Mouse (Mus musculus): ENCODE data around the gene Ppp2r5a. TPM values are rescaled to one million over a fixed set of nuclear protein-coding genes. Genes with fewer than 3 reads are reported as not detected.
"Not testable (repeated sequence)": the region's sequence is repeated elsewhere in the genome, so short reads cannot be mapped to it uniquely, and the experiment has no call there.

Gene Ppp2r5a
- total RNA-seq (2021): 10 to 100 TPM; 89.1 to 94.5 TPM

DNA sequence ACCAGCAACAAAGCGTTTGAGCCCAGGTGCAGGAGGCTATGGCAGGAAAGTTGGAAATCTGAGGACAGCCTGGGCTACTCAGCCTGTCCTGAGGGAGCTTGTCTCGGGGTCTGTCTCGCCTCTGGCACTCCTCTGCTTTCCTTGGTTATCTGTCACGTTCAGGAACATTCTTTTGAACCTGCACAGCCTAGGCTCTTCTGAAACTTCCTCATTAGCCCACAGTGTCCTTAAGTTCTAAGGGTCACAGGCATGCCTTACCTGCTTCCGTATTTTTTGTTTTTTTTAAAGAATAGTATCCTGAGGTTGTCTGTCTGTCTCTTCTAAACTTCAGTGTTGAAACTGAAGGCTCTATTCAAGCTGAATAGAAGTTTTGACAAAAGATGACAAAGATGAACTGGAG, at the start of gene Ppp2r5a:
Gene Ppp2r5a, minus strand, starts transcription at position 199 of the 400 bp plus-strand sequence.
- intact Hi-C loops (cut with DNase I): no loop called here
- DNase-seq (ENCODE audit: low spot score in 2 of 2): no peak

DNA sequence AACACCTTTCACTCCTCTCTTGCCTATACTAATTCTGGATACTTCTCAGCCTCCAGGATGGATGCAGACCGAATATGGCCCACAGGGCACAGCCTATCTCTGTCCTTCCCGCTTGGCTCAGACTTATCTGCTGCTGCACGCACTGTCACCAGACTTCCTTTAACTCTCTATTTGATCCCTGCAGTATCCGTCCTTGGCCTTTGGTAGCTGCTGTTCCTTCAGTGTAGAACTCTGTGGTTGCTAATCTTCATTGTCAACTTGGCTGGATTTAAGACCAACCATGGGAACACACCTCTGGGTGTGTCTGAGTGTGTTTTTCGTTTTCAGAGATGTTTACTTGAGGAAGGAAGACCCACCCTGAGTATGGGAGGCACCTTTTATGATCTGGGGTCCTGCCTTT, 47.5 kb upstream of the Ppp2r5a start:
- no peak for DNase-seq (ENCODE audit: low spot score in 2 of 2)
- intact Hi-C loops (cut with DNase I): no loop called here

DNA sequence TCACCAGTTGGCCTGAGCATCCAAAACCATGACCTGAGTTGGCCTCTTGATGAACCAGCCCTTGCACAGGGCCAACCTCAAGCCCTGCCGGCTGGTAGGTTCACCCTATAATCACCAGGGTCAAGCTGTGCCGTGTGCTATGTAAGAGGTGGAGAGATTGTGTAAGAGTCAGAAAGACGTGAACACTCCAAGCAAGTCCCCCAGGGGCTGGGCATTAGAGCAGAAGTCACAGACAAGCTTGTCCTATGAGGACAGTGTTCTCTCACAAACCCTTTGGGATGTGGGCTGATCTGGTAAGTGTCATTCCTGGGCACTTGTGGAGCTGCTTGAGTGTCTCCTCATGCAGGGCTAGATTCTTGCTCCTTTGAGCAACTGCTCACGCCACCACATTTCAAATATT, 46.5 kb upstream of the Ppp2r5a start:
- no peak for DNase-seq (ENCODE audit: low spot score in 2 of 2)
- intact Hi-C loops (cut with DNase I): no loop called here

DNA sequence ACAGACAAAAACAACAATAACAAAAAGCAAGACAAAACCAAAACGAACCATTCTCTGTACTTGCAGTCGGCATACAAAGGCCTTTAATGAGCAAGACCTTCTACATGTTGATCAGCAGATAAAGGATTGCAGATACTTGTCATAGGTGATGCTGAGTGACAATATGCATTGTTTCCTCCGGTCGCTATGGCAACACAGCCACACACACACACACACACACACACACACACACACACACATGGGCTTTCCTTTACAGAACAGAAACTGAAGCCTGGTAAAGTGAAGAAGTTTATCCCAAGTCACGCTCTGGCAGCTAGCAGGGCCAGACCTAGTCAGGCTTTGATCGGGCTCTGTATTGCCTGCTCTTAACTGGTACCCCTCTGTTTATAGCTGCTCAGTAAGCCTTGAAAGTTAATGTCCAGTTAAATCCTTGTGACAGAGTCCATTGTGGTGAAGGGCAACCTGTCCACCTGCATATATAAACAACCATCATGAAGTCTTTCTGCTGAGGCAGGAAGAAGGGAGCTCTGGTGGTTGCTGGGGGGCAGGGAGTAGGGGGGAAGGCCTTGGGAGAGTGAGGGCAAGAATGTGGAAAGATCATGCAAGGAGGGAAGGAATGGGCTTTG, 44.4 kb upstream of the Ppp2r5a start:
- intact Hi-C loops (cut with DNase I): no loop called here

DNA sequence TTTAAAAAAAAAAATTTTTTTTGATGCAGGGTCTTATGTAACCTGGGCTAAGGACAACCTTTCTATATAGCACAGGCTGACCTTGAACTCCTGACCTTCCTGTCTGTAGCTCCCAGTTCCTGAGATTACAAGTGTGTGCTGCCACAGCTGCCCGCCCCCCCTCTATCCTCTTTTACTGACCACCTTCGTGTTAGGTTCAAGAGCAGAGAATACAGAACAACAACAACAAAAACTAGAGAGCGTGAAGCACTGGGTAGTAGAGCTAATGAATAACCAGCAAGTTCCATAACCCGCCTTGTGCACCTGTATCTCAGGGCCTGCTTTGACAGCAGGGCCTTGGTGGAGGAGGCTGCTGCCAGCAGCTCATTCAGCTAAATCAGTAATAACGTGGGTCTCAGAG, 43.2 kb upstream of the Ppp2r5a start:
- intact Hi-C loops (cut with DNase I): no loop called here
- no peak for DNase-seq (ENCODE audit: low spot score in 2 of 2)

More for the DNA sequence above, 44.4 kb upstream of the Ppp2r5a start:
- no peak for DNase-seq (ENCODE audit: low spot score in 2 of 2)

DNA sequence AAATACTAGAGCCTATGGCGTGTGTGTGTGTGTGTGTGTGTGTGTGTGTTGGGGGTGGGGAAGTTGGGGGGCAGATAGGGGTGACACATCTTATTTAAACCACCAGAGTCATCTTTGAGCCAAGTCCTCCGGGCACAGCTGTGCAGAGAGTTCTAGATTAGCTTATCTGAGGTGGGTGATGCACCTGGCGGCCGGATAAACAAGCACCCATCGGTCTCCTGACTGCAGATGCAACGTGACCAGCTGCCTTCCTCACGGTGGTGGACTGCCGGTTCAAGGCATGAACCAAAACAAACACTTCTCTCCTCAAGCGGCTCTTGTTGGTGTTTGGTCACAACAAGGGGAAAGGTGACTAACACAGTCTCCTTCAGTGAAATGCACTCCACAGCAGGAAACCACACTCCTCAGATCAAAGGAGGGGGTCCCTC, 42.8 kb upstream of the Ppp2r5a start:
- intact Hi-C loops (cut with DNase I): no loop called here
- no peak for DNase-seq (ENCODE audit: low spot score in 2 of 2)

DNA sequence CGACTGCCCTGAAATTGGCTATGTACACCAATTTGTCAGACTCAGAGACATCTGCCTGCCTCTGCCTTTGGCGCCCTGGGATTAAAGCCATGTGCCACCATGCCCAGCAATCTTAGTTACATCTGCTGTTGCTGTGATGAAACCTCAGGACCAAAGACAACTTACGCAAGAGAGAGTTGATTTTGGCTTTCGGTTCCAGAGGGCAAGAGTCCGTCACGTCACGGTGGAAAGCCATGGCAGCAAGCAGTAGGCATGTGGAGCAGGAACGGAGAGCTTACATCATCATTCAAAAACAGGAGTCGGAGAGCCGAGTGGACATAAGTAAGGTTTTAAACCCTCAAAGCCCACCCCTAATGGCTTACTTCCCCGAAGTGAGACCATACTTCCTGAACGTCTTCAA, 42.3 kb upstream of the Ppp2r5a start:
- intact Hi-C loops (cut with DNase I): no loop called here
- DNase-seq (ENCODE audit: low spot score in 2 of 2): no peak

DNA sequence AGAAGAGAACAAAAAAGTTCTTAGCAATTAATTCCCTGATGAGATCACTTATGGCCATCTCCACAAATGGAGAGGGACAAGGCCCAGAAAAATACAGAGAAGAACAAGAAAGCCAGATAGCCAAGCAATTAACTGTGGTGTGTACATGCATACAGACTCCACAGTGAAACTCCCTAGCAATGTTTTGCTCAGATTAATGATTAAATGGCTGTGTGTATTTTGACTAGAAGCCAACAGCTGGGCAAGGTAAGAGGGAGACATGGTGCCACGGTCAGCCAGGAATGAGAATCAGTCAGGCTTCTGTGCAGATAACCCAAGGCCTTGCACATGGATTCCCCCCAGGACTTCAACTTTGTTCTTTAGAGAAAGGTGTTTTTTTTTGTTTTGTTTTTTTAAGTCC, 41.4 kb upstream of the Ppp2r5a start:
- DNase-seq (ENCODE audit: low spot score in 2 of 2): no peak
- intact Hi-C loops (cut with DNase I): no loop called here

DNA sequence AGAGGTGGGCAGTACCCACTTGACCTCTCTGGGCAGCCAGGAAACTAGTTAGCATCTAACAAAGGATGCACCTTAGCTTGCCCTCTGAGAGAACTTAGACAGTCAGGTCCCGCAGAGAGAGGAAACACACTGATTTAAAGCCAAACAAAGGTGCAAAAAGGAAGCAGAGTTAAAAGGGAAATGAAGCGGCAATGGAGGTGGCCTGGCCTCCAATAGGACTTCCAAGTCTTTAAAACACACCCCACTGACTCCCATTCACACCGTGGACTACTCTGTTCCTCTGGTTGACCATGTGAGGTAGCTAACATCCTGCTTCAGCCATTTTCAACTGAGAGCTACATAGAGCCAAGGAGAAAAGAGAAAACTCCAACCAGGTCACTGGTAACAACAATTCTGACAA, 35.9 kb upstream of the Ppp2r5a start:
- intact Hi-C loops (cut with DNase I): no loop called here
- DNase-seq (ENCODE audit: low spot score in 2 of 2): no peak

DNA sequence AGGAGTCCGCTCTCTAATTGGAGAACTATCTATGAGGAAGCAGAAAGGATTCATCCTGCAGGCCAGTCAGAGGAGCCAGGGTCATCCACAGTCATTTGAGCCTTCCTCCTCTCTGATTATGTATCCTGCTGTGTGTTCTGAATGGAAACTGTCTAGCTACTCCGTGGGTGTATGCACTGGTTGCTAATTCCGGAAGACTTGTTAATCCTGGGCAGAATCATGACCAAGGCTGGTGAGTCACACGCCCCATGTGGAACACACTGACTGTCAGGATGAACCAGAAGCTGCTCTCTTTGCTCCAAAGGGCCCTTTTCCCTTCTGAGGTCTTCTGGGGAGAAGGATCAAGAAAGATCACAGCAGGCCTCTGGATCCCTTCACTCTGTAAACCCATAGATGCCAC, 35.5 kb upstream of the Ppp2r5a start:
- intact Hi-C loops (cut with DNase I): no loop called here
- DNase-seq (ENCODE audit: low spot score in 2 of 2): peak in 1 of 2 experiments; percentile 72

DNA sequence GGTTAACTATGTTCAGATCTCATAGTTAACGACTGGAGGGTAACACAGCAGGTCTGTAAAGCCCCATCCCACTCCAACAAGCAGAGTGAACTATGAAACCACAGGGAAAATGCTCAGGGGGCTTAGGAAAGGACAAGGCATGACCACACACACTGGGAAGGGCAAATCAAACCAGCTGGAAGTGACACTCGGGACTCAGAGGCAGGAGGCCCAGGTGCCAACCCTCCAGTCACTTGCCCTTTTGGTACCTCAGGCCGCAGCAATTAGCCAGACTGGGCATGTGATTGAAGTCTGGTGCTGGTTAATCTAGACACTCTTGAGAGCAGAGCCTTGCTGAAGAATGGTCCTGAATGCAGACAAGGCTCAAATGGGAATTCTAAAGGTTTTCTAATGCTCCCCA, 33.6 kb upstream of the Ppp2r5a start:
- intact Hi-C loops (cut with DNase I): no loop called here
- no peak for DNase-seq (ENCODE audit: low spot score in 2 of 2)

DNA sequence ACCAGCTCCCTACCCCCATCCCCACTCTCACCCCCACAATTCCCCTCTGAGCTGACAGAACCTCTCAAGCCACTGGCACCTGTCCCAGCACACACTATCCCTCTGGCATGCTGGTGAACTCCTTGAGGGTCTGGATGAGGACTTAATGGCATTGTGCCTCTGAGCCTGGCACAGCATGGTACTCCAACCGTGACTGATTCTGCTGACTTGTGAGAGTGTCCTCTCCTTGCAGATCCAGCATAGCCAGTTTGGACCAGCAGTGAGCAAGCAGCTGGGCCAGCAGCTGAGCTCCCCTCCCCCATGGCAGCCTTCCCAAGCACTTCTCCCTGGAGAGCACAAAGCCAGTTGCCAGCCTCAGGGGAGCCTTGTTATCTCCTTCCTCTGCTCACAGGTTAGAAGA, 32.3 kb upstream of the Ppp2r5a start:
- DNase-seq (ENCODE audit: low spot score in 2 of 2): peak; percentile 30 to 67
- intact Hi-C loops (cut with DNase I): no loop called here

DNA sequence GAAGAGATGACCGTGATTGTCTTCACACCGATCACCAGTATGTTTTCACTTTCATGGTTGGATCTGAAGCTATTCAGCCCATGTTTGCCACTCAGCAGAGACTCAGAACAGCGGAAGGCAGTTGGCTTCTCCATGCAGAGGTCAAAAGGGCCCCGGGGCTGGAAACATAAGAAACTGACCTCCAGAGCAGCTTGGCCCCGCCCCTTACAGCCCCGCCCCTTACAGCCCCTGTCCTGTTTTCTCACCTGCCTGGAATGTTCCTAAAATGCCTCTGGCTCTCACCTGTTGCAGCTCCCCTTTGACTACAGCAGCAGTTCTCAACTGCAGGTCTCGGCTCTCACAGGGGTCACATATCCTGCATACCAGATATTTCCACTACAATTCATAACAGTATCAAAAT, 29.5 kb upstream of the Ppp2r5a start:
- intact Hi-C loops (cut with DNase I): no loop called here

DNA sequence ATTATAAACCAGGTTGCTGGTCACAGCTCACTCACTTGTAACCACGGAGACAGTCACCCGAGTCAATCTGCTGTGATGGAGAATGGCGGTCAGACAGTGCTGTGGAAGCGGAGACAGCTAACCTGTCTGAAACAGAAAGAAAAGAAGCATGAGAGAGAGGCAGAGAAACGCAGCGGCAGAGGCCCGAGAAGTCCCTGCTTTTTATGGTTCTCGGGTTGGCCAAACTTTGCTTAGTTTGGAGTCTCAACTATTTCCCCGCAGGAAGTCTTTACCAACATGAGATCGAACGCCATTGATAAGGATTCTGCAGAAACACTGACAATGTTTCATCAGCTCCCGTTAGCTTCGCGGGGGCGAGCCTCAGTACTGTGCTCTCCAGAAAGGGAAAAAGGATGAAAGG, 29.0 kb upstream of the Ppp2r5a start:
- DNase-seq (ENCODE audit: low spot score in 2 of 2): no peak
- intact Hi-C loops (cut with DNase I): no loop called here

More for the DNA sequence above, 29.5 kb upstream of the Ppp2r5a start:
- DNase-seq (ENCODE audit: low spot score in 2 of 2): no peak

DNA sequence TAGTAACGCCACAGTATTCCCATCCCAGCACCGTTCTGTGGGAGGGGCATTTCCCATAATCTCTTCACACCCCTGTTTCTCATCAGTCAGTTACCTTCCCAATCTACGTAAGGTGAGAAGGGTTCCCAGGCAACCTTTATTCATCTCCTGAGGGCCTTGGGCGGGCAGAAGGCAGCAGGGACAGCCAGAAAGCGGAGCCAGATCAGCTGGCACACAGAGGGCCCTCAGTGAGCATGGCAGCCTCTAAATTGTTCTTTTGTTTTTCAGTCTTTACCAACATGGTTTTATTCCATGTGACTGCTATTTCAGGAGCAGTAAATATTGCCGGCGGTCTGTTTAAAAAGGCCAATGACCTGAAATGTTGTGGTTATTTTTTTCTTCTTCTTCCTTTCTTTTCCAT, 27.0 kb upstream of the Ppp2r5a start:
- DNase-seq (ENCODE audit: low spot score in 2 of 2): no peak
- intact Hi-C loops (cut with DNase I): no loop called here

DNA sequence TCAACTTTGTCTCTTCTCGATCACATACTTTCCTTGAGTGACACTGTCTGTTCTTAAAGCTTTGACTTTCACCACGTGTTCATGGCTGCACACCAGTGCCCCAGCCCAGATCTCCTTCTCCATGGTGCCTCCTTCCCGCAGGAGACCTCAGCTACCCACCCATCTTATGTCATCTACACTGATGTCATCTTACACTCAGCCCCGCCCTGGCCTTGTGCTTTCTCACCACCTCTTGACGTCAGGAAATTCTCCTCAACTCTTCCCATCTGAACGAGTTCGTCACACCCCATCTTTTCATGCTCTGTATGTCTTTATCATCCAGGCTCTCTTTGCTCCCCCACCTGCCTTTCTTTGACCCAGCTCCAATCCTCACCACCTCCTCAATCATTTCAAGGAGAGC, 22.8 kb upstream of the Ppp2r5a start:
- intact Hi-C loops (cut with DNase I): no loop called here
- DNase-seq (ENCODE audit: low spot score in 2 of 2): no peak

DNA sequence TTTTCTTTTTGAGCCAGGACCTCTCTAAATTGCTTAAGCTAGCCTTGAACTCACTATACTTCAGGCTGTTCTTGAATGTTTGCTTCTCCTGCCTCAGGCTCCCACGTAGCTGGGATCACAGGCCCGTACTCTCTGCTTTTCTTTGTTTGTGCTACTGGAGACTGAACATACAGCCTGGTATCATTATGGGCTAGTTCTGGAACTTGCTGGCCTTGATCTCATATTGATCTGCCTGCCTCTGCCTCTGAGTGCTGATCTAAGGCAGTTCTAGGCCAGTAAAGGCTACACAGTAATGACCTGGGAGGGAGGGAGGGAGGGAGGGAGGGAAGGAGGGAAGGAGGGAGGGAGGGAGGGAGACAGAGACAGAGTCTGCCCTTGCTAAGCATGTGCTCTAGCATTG, 20.1 kb upstream of the Ppp2r5a start:
- intact Hi-C loops (cut with DNase I): no loop called here
- DNase-seq (ENCODE audit: low spot score in 2 of 2): no peak

DNA sequence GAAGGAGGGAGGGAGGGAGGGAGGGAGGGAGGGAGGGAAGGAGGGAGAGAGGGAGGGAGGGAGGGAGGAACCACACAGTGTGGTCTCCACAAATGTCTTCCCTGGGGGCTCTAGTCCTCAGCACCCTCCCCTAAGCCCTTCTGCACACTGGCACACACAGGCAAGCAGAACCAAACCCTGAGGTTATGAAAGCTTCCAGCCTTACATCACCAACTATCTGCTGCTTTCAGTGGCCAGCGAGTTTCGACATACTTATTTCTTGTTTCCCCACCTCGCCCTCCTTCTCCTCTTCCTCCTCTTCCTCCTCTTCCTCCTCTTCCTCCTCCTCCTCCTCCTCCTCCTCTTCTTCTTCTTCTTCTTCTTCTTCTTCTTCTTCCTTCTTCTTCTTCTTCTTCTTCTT, 19.6 kb upstream of the Ppp2r5a start:
- DNase-seq (ENCODE audit: low spot score in 2 of 2); intact Hi-C loops (cut with DNase I): not testable (repeated sequence)

DNA sequence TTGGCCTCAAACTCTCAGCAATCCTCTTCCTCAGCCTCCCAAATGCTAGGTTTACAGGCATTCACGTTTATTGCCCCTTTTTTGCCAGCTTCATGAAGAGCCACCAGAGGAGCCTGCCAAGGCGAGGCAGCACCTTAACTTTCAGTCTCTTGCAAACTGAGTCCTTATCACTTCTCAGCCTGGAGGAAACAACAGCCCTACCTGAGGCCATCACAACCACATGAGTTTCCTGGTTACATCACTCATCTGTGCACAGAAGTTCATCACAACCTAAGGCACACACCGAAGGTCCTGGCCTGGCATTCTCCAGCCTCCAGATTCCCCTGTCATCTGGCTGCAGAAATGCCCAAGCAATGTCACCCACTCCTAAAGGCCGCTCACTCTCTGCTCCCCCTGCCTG, 19.1 kb upstream of the Ppp2r5a start:
- DNase-seq (ENCODE audit: low spot score in 2 of 2): no peak
- intact Hi-C loops (cut with DNase I): no loop called here

DNA sequence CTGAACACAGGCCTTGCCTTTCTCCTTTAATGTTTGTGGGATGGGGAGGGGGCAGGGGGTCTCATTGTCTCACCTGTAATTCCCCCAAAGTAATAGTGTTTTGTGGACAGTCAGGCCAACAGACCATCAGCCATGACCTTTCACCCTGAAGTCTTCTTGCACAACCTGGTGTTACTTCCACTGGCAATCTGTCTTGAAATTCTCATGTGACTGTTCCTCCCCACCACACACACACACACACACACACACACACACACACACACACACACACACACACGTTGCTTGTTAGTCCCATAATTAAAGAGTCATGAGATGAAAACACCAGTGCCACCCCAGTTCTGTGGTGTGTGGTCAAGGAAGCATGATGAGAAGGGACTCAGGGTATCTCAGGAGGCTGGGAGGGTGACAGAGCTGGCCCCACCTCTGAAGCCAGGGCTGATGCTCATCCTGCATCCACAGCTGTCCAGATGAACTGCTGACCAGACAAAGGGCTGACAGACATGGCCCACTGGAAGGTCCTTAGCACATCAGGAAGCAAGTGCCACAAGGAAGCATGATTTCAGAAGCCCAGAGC, 18.4 kb upstream of the Ppp2r5a start:
- no peak for DNase-seq (ENCODE audit: low spot score in 2 of 2)
- intact Hi-C loops (cut with DNase I): no loop called here

DNA sequence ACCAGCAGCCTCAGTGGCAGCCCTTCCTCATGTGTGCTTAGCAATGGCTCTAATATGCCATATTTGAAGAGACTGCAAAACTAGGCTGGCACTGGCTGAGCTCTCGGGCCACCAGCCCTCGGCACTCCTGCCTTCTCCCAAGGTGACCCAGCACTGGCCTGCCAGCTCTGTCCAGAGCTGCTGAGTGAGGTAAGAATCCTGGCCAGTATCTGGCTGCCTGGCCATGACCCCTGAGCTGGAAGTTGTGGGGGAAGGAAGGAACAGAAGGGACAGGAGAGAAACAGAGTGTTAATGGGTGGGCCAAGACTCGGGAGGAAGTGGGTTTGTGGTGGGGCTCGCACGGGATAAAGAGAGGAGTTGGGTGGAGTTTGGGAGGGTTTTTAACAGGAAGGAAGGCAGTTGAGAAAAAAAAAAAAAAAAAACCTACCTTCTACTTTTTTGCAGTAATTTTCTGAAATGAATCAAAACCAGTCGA, 17.9 kb upstream of the Ppp2r5a start:
- intact Hi-C loops (cut with DNase I): no loop called here

More for the DNA sequence above, 17.9 kb upstream of the Ppp2r5a start:
- DNase-seq (ENCODE audit: low spot score in 2 of 2): no peak
